Comparison of ENCODE assay signal across 11 mouse cellular contexts in the genomic region with DNA sequence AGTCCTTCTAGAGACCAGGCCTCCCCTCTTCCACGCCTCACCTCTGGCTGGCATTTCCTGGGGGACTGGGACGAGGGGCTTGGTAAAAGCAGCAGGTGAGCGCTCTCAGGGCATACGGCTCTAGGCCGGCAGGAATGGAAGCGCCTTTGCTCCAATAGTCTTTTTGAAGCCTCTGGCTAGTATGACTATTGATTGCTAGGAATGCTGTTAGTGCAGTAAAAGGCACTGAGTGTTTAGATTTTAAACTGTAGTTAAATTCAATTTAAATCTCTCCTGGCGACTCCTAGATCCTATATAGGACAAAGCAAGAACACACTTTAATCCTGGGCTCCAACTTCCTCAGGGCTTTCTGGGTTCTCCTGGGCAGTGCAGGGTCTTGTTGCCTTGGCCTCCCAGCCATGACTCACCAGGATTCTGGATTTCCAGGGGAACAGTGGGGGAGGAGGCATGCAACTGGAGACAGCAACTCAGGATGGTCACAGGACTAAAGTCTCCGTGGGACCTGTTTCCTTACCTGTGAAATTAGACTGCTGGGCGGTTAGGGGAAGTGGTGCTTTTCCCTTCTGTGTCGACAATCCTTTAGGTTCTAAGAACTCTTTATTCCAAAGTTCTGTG. TPM values are rescaled to one million over a fixed set of nuclear protein-coding genes. Genes with fewer than 3 reads are reported as not detected.
DNase-seq lines count a peak whose midpoint lies in the region; ATAC-seq and TF ChIP-seq lines count a peak whose summit lies in the region.
"Had no signal": no experiment of that assay in that cellular context is flagged by ENCODE, and none has a peak within 500 bp of the region (broad histone marks: within the 10 kb centered on the region; RNA-seq: fewer than 3 reads in every experiment).

No protein-coding gene starts in this region.

- no peak overlapping the region; the same call in 1 of the 2 replicates for H3K4me3 ChIP-seq in layer of hippocampus, adult 2 months
- H3K4me3 ChIP-seq in liver, embryonic 14.5 days (ENCODE audit: insufficient read depth in 1 of 2, low read depth in 2 of 2, low read length in 2 of 2): no peak overlapping the region

- peak overlapping the region; percentile 23 for H3K4me2 ChIP-seq in liver, embryonic 14.5 days (ENCODE audit: low read depth)

- peak; percentile 37 for DNase-seq in embryo, embryonic 9.5 days (ENCODE audit: extremely low spot score)
- DNase-seq in embryo, embryonic 10 days (ENCODE audit: low spot score): no peak
- no peak for DNase-seq in layer of hippocampus, adult 2 months (ENCODE audit: low spot score in 2 of 2)
- DNase-seq in layer of hippocampus, adult 18-20 months (ENCODE audit: low spot score in 2 of 2): no peak
- DNase-seq in NIH3T3 (ENCODE audit: low read depth): peak; percentile 85
- no peak for DNase-seq in liver, embryonic 14.5 days (ENCODE audit: low read depth in 3 of 3, low spot score in 3 of 3)
- DNase-seq in thymus, postnatal 4 days: no peak
- DNase-seq in cerebellum, postnatal 4 days (ENCODE audit: low spot score in 2 of 2): no peak
- DNase-seq: adrenal gland, adult 8-10 months; thymus, postnatal 25 days had no signal

- H3K27me3 ChIP-seq in liver, embryonic 14.5 days (ENCODE audit: control insufficient read depth, insufficient read depth, low read length): peaks cover 55% of the 10 kb centered on the region

- H3K9ac ChIP-seq in liver, embryonic 14.5 days (replicated peaks): no peak overlapping the region

- no peak for TF ChIP-seq CTCF in layer of hippocampus, adult 2 months (conservative IDR thresholded peaks at IDR 0.05)
- TF ChIP-seq CTCF in liver, embryonic 14.5 days (IDR thresholded peaks at IDR 0.05; ENCODE audit: low read depth): no peak

- H3K4me1 ChIP-seq in liver, embryonic 14.5 days (replicated peaks; ENCODE audit: control insufficient read depth in 2 of 2, insufficient read depth in 2 of 2, low read length in 1 of 2): peaks cover 2 to 4% of the 10 kb centered on the region in 2 experiments; a peak in 2 of 4 replicates

- H3K9me3 ChIP-seq in liver, embryonic 14.5 days (ENCODE audit: control insufficient read depth, low read length): no peaks in the 10 kb centered on the region

- TF ChIP-seq EP300 in liver, embryonic 14.5 days (IDR thresholded peaks at IDR 0.05; ENCODE audit: low read depth): no peak

- no peaks in the 10 kb centered on the region for H3K36me3 ChIP-seq in liver, embryonic 14.5 days (replicated peaks; ENCODE audit: control insufficient read depth, insufficient read depth, low read depth)

- ATAC-seq in liver, embryonic 14.5 days (ENCODE audit: insufficient read depth): no peak

- 0 out of 2 replicates have a peak overlapping the region, but pooled peaks have one; percentile 11 for H3K27ac ChIP-seq in layer of hippocampus, adult 2 months
- H3K27ac ChIP-seq in liver, embryonic 14.5 days: no peak overlapping the region

- 55% methylated on average over 10 of the region's 10 CpGs for WGBS in liver, embryonic 14.5 days (ENCODE audit: insufficient replicate concordance)

RNA-seq across cellular contexts. Expression of a gene that starts 10.2 kb away (rescaled TPM):
- total RNA-seq in layer of hippocampus, adult 2 months (2021): 1 to 10 TPM; 6.8 to 7.7 TPM
- total RNA-seq in layer of hippocampus, adult 18-20 months (2021): 1 to 10 TPM; 5.0 to 5.9 TPM
- polyA plus RNA-seq in liver, embryonic 14.5 days (2012; rRNA removed): 2.4 and 2.8 TPM in 2 replicates
- 3.1 and 3.9 TPM in 2 replicates for polyA plus RNA-seq in liver, embryonic 14.5 days (2014; fragmentation: Nextera tagmentation; extraction: Ambion mirVana)

RNA-seq across cellular contexts. Expression of a gene that starts 18.2 kb away (rescaled TPM):
- total RNA-seq in layer of hippocampus, adult 2 months (2021): not detected
- total RNA-seq in layer of hippocampus, adult 18-20 months (2021): not detected
- polyA plus RNA-seq in liver, embryonic 14.5 days (2012; rRNA removed): not detected in 2 replicates
- polyA plus RNA-seq in liver, embryonic 14.5 days (2014; fragmentation: Nextera tagmentation; extraction: Ambion mirVana): not detected in 2 replicates
- total RNA-seq: adrenal gland, adult 8-10 months; liver, adult 2 months had no signal
- polyA plus RNA-seq: liver, adult 2 months had no signal

Comparison
In these comparisons a context has a peak if more than half of its experiments do, and no peak if none do; other contexts are left out.
1. DNase-seq: peak in embryo, embryonic 9.5 days (single experiment) and NIH3T3 (single experiment); none in embryo, embryonic 10 days (single experiment), layer of hippocampus, adult 2 months (0 of 2), layer of hippocampus, adult 18-20 months (0 of 2), liver, embryonic 14.5 days (0 of 3), thymus, postnatal 4 days (single experiment) and cerebellum, postnatal 4 days (0 of 2).